Mouse (Mus musculus) common myeloid progenitor, adult 5-6 weeks (primary cell): ENCODE measurements at regions not wholly inside any gene's neighbourhood (a gene's known extent, or its start where the extent isn't known, plus 50 kb on each side); places are given as distances from the start of the nearest gene placed in this dataset.

Source experiments
- ATAC-seq: replicated peaks from 2 replicates; pipeline ENCODE4 v1.8.0; 2016; ENCODE audit warnings: low read depth, mild to moderate bottlenecking, moderate TSS enrichment, inconsistent platforms; ENCODE audit not compliant: poor library complexity, severe bottlenecking

GRCm38 (mm10) chrX:56276348-56276747 lies 63.7 kb upstream of the Gm773 start:
- no peak for ATAC-seq

GRCm38 (mm10) chrX:56274170-56274569 lies 61.5 kb upstream of the Gm773 start:
- 0 out of 2 replicates have a peak, but pooled peaks have one; percentile 47 for ATAC-seq

- ATAC-seq: no peak
Observed at GRCm38 (mm10) chrX:56269706-56270105, 57.0 kb upstream of the Gm773 start.
